Mouse (Mus musculus): ENCODE measurements around the gene 1810010H24Rik. TPM values are rescaled to one million over a fixed set of nuclear protein-coding genes. Genes with fewer than 3 reads are reported as not detected.
"Not testable (repeated sequence)": the region's sequence is repeated elsewhere in the genome, so short reads cannot be mapped to it uniquely, and the experiment has no call there.

Gene 1810010H24Rik
- polyA plus RNA-seq, 1 experiment = 2.5 TPM

DNA sequence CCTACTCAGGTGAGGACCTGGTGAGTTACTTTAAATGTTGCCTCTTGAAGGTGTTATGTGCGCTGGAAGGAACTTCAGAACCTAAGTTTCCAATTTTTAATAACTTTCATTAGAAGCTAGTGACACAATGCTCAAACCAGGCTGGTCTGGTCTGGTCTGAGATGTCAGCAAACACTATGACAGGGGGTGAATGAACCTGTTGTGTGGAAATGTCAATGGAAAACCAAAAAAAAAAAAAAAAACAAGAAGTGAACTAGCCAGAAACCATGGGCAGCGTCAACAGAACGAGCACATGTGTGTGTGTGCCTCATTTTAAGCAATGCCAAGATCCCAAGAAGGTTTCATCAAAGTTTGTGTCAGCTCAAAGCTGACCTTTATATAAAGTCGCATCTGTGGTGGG, 20.1 kb downstream of the 1810010H24Rik start:
- H3K4me1 ChIP-seq (ENCODE audit: control insufficient read depth, insufficient read depth, insufficient read length, low read length) = no peaks in the 10 kb centered on the region
- H3K27ac ChIP-seq (replicated peaks; ENCODE audit: low read depth, low read length) = no peak overlapping the region
- no peak overlapping the region for H3K4me3 ChIP-seq (ENCODE audit: insufficient read depth, low read depth, low read length)

DNA sequence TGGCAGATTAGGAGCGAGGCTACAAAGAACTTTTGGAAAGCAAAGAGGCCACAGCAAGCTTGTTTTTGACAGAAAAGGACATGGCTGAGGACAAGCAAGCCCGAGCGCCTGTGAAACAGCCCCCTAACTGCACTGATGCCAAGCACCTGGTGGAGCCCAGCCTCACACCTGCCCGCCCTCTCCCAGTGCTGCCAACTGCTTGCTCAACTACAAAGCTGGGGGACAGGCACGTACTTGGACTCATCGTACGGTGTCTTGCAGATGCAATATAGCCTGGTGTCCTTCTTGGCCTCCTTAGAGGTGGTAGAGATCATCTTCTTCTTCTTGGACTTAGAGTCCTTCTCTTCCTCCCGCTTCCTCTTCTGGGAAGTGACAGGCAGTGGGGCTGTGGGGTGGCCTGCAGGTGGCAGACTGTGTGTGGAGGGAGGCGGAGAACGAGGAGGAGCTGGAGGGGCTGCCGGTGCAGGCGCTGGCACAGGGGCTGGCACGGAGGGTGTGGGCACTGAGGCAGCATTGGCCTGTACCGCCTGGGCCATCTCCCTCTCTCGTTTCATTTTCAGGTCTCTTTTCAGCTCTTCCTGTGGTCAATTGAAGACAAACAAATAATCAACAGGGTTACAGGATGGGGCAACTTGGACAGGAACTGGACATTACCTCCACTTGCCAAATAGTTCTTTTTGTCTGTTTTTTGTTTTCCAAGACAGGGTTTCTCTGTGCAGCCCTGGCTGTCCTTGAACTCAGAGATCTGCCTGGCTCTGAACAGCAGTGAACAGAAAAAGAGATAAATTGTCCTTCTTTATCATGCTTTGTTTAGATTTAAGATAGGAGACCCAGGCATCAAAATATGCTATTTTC, 21.5 kb downstream of the 1810010H24Rik start:
- no peak overlapping the region for H3K4me3 ChIP-seq (ENCODE audit: insufficient read depth, low read depth, low read length)
- no peak overlapping the region for H3K27ac ChIP-seq (replicated peaks; ENCODE audit: low read depth, low read length)

DNA sequence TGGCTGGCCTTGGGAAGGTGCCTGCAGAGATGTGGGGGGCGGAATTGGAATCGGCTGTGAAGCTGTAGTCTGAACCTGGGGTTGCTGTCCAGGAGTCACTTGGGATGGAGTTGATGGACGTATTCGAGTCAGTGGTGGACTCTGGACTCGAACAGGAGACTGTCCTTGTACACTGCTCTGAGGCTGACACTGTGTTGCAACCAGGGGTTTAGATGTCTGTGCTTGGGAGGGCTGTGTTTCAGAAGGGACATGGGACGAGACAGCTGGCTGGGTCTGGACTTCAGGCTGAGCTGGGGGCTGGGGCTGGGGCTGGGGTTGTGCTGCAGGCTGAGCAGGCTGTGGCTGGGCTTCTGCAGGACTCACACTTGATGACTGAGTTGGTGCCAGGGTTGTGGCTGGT, 29.4 kb downstream of the 1810010H24Rik start:
- Histone ChIP-seq H3K4me1 (ENCODE audit: control insufficient read depth, insufficient read depth, insufficient read length, low read length) (no peaks in the 10 kb centered on the region), H3K27ac (replicated peaks; ENCODE audit: low read depth, low read length) (no peak overlapping the region), H3K4me3 (ENCODE audit: insufficient read depth, low read depth, low read length) (no peak overlapping the region)

More for the DNA sequence above, 21.5 kb downstream of the 1810010H24Rik start:
- no peaks in the 10 kb centered on the region for H3K4me1 ChIP-seq (ENCODE audit: control insufficient read depth, insufficient read depth, insufficient read length, low read length)

GRCm38 (mm10) chr11:107057391-107057790, 31.9 kb downstream of the 1810010H24Rik start:
- H3K4me3 ChIP-seq (ENCODE audit: insufficient read depth, low read depth, low read length) = no peak overlapping the region
- no peaks in the 10 kb centered on the region for H3K4me1 ChIP-seq (ENCODE audit: control insufficient read depth, insufficient read depth, insufficient read length, low read length)

GRCm38 (mm10) chr11:107059634-107060033, 34.2 kb downstream of the 1810010H24Rik start:
- not testable (repeated sequence) for H3K4me1 ChIP-seq (ENCODE audit: control insufficient read depth, insufficient read depth, insufficient read length, low read length); H3K4me3 ChIP-seq (ENCODE audit: insufficient read depth, low read depth, low read length); H3K27ac ChIP-seq (replicated peaks; ENCODE audit: low read depth, low read length)

More at GRCm38 (mm10) chr11:107057391-107057790, 31.9 kb downstream of the 1810010H24Rik start:
- H3K27ac ChIP-seq (replicated peaks; ENCODE audit: low read depth, low read length) = no peak overlapping the region

DNA sequence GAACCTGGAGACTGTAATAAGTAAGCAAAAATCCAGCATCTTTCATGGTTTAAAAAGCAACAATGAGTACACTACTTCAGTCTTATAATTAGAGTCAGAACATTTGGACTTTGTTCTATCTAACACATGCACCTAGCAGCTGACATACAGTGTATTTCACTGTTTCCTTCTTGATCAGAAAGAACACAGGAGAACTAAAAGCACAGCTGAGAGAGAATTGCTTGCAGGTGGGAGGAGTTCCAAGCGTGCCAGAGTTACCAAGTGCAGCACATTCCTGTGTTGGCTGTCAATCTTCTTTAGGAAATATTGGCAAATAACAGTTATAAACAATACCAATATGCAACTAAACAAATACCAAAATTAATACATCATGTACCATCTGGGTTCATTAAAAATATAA, 35.5 kb downstream of the 1810010H24Rik start:
- H3K4me3 ChIP-seq (ENCODE audit: insufficient read depth, low read depth, low read length) = no peak overlapping the region
- no peak overlapping the region for H3K27ac ChIP-seq (replicated peaks; ENCODE audit: low read depth, low read length)
- no peaks in the 10 kb centered on the region for H3K4me1 ChIP-seq (ENCODE audit: control insufficient read depth, insufficient read depth, insufficient read length, low read length)

DNA sequence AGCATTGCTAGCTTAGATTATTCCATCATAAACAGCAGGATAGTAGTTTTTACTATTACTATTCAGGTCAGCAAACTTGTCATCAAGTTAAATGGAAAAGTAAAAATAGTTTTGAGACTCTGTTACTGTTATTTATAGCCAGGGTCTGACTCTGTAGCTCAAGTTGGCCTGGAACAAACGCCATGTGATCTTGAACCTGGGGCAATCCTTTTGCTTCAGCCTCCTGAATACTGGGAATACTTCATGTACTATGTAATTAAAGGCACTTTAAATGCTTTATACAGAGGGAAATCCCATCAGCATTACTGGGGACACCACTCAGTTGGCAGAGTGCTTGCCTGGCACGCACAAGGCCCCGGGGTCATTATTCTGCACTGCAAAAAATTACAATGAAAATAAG, 37.6 kb downstream of the 1810010H24Rik start:
- H3K27ac ChIP-seq (replicated peaks; ENCODE audit: low read depth, low read length) = no peak overlapping the region

GRCm38 (mm10) chr11:107064590-107064989, 39.1 kb downstream of the 1810010H24Rik start:
- no peak overlapping the region for H3K27ac ChIP-seq (replicated peaks; ENCODE audit: low read depth, low read length)
- no peak overlapping the region for H3K4me3 ChIP-seq (ENCODE audit: insufficient read depth, low read depth, low read length)
- no peaks in the 10 kb centered on the region for H3K4me1 ChIP-seq (ENCODE audit: control insufficient read depth, insufficient read depth, insufficient read length, low read length)

More for the DNA sequence above, 37.6 kb downstream of the 1810010H24Rik start:
- no peak overlapping the region for H3K4me3 ChIP-seq (ENCODE audit: insufficient read depth, low read depth, low read length)
- no peaks in the 10 kb centered on the region for H3K4me1 ChIP-seq (ENCODE audit: control insufficient read depth, insufficient read depth, insufficient read length, low read length)

- no peak overlapping the region for H3K27ac ChIP-seq (replicated peaks; ENCODE audit: low read depth, low read length)
- H3K4me3 ChIP-seq (ENCODE audit: insufficient read depth, low read depth, low read length) = no peak overlapping the region
- no peaks in the 10 kb centered on the region for H3K4me1 ChIP-seq (ENCODE audit: control insufficient read depth, insufficient read depth, insufficient read length, low read length)
Measured at GRCm38 (mm10) chr11:107065216-107065785, 39.8 kb downstream of the 1810010H24Rik start.

Other genes starting within 250 kb of the 1810010H24Rik start
- 4.6 and 5.1 TPM in 2 replicates for gene Polg2, start 246.1 kb upstream of the 1810010H24Rik start, polyA plus RNA-seq (2012; ENCODE audit: insufficient read depth, insufficient read length, missing spikeins)
- gene Ddx5, start 236.5 kb upstream of the 1810010H24Rik start, polyA plus RNA-seq (2012; ENCODE audit: insufficient read depth, insufficient read length, missing spikeins) = 337 and 404 TPM in 2 replicates
- 3.4 and 13.9 TPM in 2 replicates for gene Cep95, start 236.4 kb upstream of the 1810010H24Rik start, polyA plus RNA-seq (2012; ENCODE audit: insufficient read depth, insufficient read length, missing spikeins)
- gene Smurf2, start 105.0 kb upstream of the 1810010H24Rik start, polyA plus RNA-seq (2012; ENCODE audit: insufficient read depth, insufficient read length, missing spikeins) = 13.1 and 18.4 TPM in 2 replicates
- gene Kpna2, start 26.1 kb upstream of the 1810010H24Rik start, polyA plus RNA-seq (2012; ENCODE audit: insufficient read depth, insufficient read length, missing spikeins) = 11.1 and 13.8 TPM in 2 replicates
- gene Bptf, start 106.4 kb downstream of the 1810010H24Rik start, polyA plus RNA-seq (2012; ENCODE audit: insufficient read depth, insufficient read length, missing spikeins) = 11.2 and 12.0 TPM in 2 replicates
- gene Nol11, start 163.7 kb downstream of the 1810010H24Rik start, polyA plus RNA-seq (2012; ENCODE audit: insufficient read depth, insufficient read length, missing spikeins) = 10.9 and 14.4 TPM in 2 replicates